Mouse (Mus musculus) brown adipose tissue, adult 24 weeks (tissue): Measurements from ENCODE around the gene Gm10600. TPM values are rescaled to one million over a fixed set of nuclear protein-coding genes. Genes with fewer than 3 reads are reported as not detected.
"Not testable (repeated sequence)": the region's sequence is repeated elsewhere in the genome, so short reads cannot be mapped to it uniquely, and the experiment has no call there.

Source experiments
- H3K27ac ChIP-seq: fragments of 200-500 bp; replicated peaks from 2 replicates; pipeline ENCODE4 v1.5.1; 2012; ENCODE audit warnings: low read depth, mild to moderate bottlenecking, low read length
- H3K4me1 ChIP-seq: fragments of 200-500 bp; 2 replicates; pipeline ENCODE4 v1.6.1; 2012; ENCODE audit warnings: low read length, mixed read lengths; ENCODE audit not compliant: control insufficient read depth, insufficient read depth, insufficient read length
- H3K4me3 ChIP-seq: fragments of 200-500 bp; 2 replicates; pipeline ENCODE4 v1.5.1; 2012; ENCODE audit warnings: low read depth, mild to moderate bottlenecking, low read length, moderate library complexity; ENCODE audit not compliant: insufficient read depth
- polyA plus RNA-seq: library from polyadenylated mRNA; stranded (reverse); fragments of >200 nt; gene quantifications from 2 replicates; pipeline ENCODE4 v1.2.4, GENCODE M21; 2012; ENCODE audit not compliant: missing spikeins, insufficient read depth, insufficient read length

Gene Gm10600
- polyA plus RNA-seq: 0.55 TPM in 1 of 2 replicates, not detected in the other

- not testable (repeated sequence) for H3K27ac ChIP-seq, H3K4me3 ChIP-seq, H3K4me1 ChIP-seq
Observed at GRCm38 (mm10) chr4:42240339-42240738, at the start of gene Gm10600. Gene Gm10600, plus strand, starts transcription at chr4:42240639.

- H3K4me1 ChIP-seq, H3K27ac ChIP-seq, H3K4me3 ChIP-seq: not testable (repeated sequence)
Observed at GRCm38 (mm10) chr4:42255467-42255866, 15.0 kb downstream of the Gm10600 start, which contains the start of gene Ccl21b. Gene Ccl21b, plus strand, starts transcription at chr4:42255767.

Other genes starting within 250 kb of the Gm10600 start
- gene Gm21093, start 205.9 kb upstream of the Gm10600 start, polyA plus RNA-seq: not detected in 2 replicates
- not detected in 2 replicates for gene Gm3893, start 149.4 kb upstream of the Gm10600 start, polyA plus RNA-seq
- gene Gm13304, start 125.8 kb upstream of the Gm10600 start, polyA plus RNA-seq: not detected in 2 replicates
- not detected in 2 replicates for gene Gm13306, start 87.2 kb upstream of the Gm10600 start, polyA plus RNA-seq
- gene Gm13305, start 72.0 kb upstream of the Gm10600 start, polyA plus RNA-seq: not detected in 2 replicates
- gene Ccl21b, start 15.1 kb downstream of the Gm10600 start, polyA plus RNA-seq: not detected in 2 replicates
- gene Gm21953, start 53.6 kb downstream of the Gm10600 start, polyA plus RNA-seq: not detected in 2 replicates
- not detected in 2 replicates for gene Fam205a3, start 77.7 kb downstream of the Gm10600 start, polyA plus RNA-seq
- not detected in 2 replicates for gene Gm21586, start 198.7 kb downstream of the Gm10600 start, polyA plus RNA-seq
- gene Gm2163, start 226.1 kb downstream of the Gm10600 start, polyA plus RNA-seq: not detected in 2 replicates